Comparison of ENCODE assay signal across 7 mouse cellular contexts in genomic region chr8:108829305-108829717, GRCm38 (mm10).
DNase-seq lines count a peak whose midpoint lies in the region; ATAC-seq lines count a peak whose summit lies in the region.

No protein-coding gene starts in this region.

- WGBS in neural tube, embryonic 15.5 days, result 6% methylated on average over 12 of the region's 12 CpGs

- H3K27ac ChIP-seq in neural tube, embryonic 15.5 days (replicated peaks), result peak overlapping the region; percentile 58

- H3K27me3 ChIP-seq in neural tube, embryonic 15.5 days (replicated peaks), result no peaks in the 10 kb centered on the region

- DNase-seq in cerebellum, adult 11-12 months, result peak; percentile 47
- DNase-seq in cerebellum, postnatal 4 days (ENCODE audit: low spot score in 2 of 2), result peak; percentile 28 to 77
- peak; percentile 24 for DNase-seq in gastrocnemius, adult 18-20 months (ENCODE audit: low spot score)
- peak; percentile 28 to 55 for DNase-seq in layer of hippocampus, postnatal 36 days
- DNase-seq in spleen, postnatal 10 days (ENCODE audit: low spot score in 2 of 2), result no peak
- DNase-seq in yolk sac, embryonic 10.5 days (ENCODE audit: low spot score), result no peak

- H3K9me3 ChIP-seq in neural tube, embryonic 15.5 days (replicated peaks), result no peaks in the 10 kb centered on the region

- H3K4me1 ChIP-seq in neural tube, embryonic 15.5 days, result peaks cover 59% of the 10 kb centered on the region

- H3K9ac ChIP-seq in neural tube, embryonic 15.5 days (replicated peaks), result peak overlapping the region; percentile 14; the same call in 1 of the 2 replicates

- no peak overlapping the region for H3K4me3 ChIP-seq in neural tube, embryonic 15.5 days (replicated peaks)

- peak; percentile 76 for ATAC-seq in neural tube, embryonic 15.5 days (ENCODE audit: low FRiP score)

- H3K36me3 ChIP-seq in neural tube, embryonic 15.5 days, result no peaks in the 10 kb centered on the region

- peak overlapping the region; percentile 39 for H3K4me2 ChIP-seq in neural tube, embryonic 15.5 days

Comparison
In these comparisons a context has a peak if more than half of its experiments do, and no peak if none do; other contexts are left out.
1. DNase-seq: peak in cerebellum, adult 11-12 months (single experiment), cerebellum, postnatal 4 days (2 of 2), gastrocnemius, adult 18-20 months (single experiment) and layer of hippocampus, postnatal 36 days (2 of 2); none in spleen, postnatal 10 days (0 of 2) and yolk sac, embryonic 10.5 days (single experiment).